Mouse (Mus musculus): Measurements from ENCODE around the gene Pla2g5. TPM values are rescaled to one million over a fixed set of nuclear protein-coding genes. Genes with fewer than 3 reads are reported as not detected.
"Not testable (repeated sequence)": the region's sequence is repeated elsewhere in the genome, so short reads cannot be mapped to it uniquely, and the experiment has no call there.

Pla2g5 gene
- total and polyA plus RNA-seq, 2 experiments: not detected

GRCm38 (mm10) chr4:138839806-138840205 is 23.5 kb downstream of the Pla2g5 start:
- WGBS: 88% methylated on average over 6 of the region's 6 CpGs
- no peak for DNase-seq (ENCODE audit: extremely low read depth, low read depth, low spot score)
- Histone ChIP-seq H3K4me3 (ENCODE audit: insufficient read depth, low read depth, low read length) (no peak overlapping the region), H3K9ac (ENCODE audit: low read depth, low read length) (no peak overlapping the region), H3K36me3 (ENCODE audit: control insufficient read depth, insufficient read depth, low read length) (no peaks in the 10 kb centered on the region), H3K4me1 (ENCODE audit: control insufficient read depth, insufficient read depth, low read length) (no peaks in the 10 kb centered on the region), H3K27ac (replicated peaks; ENCODE audit: insufficient read depth, low read depth, low read length) (no peak overlapping the region), H3K79me2 (ENCODE audit: control insufficient read depth, insufficient read depth, low read length) (no peaks in the 10 kb centered on the region), H3K27me3 (ENCODE audit: control insufficient read depth, insufficient read depth, low read length) (no peaks in the 10 kb centered on the region)
- no peak for TF ChIP-seq POLR2A (IDR thresholded peaks at IDR 0.05; ENCODE audit: extremely low read depth, insufficient read depth, low read length)

- Histone ChIP-seq H3K4me3 (ENCODE audit: insufficient read depth, low read depth, low read length) (no peak overlapping the region), H3K27ac (replicated peaks; ENCODE audit: insufficient read depth, low read depth, low read length) (no peak overlapping the region), H3K27me3 (ENCODE audit: control insufficient read depth, insufficient read depth, low read length) (no peaks in the 10 kb centered on the region), H3K36me3 (ENCODE audit: control insufficient read depth, insufficient read depth, low read length) (no peaks in the 10 kb centered on the region), H3K9ac (ENCODE audit: low read depth, low read length) (no peak overlapping the region), H3K79me2 (ENCODE audit: control insufficient read depth, insufficient read depth, low read length) (no peaks in the 10 kb centered on the region), H3K4me1 (ENCODE audit: control insufficient read depth, insufficient read depth, low read length) (no peaks in the 10 kb centered on the region)
- no peak for DNase-seq (ENCODE audit: extremely low read depth, low read depth, low spot score)
- 58% methylated on average over 11 of the region's 11 CpGs for WGBS
- TF ChIP-seq CTCF (IDR thresholded peaks at IDR 0.05; ENCODE audit: low read depth, low read length): no peak
- no peak for TF ChIP-seq POLR2A (IDR thresholded peaks at IDR 0.05; ENCODE audit: extremely low read depth, insufficient read depth, low read length)
Measured at GRCm38 (mm10) chr4:138827147-138827546, 36.1 kb downstream of the Pla2g5 start.

GRCm38 (mm10) chr4:138825751-138826567 is 37.3 kb downstream of the Pla2g5 start:
- Histone ChIP-seq H3K4me1 (ENCODE audit: control insufficient read depth, insufficient read depth, low read length) (no peaks in the 10 kb centered on the region), H3K79me2 (ENCODE audit: control insufficient read depth, insufficient read depth, low read length) (no peaks in the 10 kb centered on the region), H3K36me3 (ENCODE audit: control insufficient read depth, insufficient read depth, low read length) (no peaks in the 10 kb centered on the region), H3K4me3 (ENCODE audit: insufficient read depth, low read depth, low read length) (no peak overlapping the region), H3K27me3 (ENCODE audit: control insufficient read depth, insufficient read depth, low read length) (no peaks in the 10 kb centered on the region), H3K9ac (ENCODE audit: low read depth, low read length) (no peak overlapping the region), H3K27ac (replicated peaks; ENCODE audit: insufficient read depth, low read depth, low read length) (no peak overlapping the region)
- TF ChIP-seq POLR2A (IDR thresholded peaks at IDR 0.05; ENCODE audit: extremely low read depth, insufficient read depth, low read length) (no peak), CTCF (IDR thresholded peaks at IDR 0.05; ENCODE audit: low read depth, low read length) (no peak)
- DNase-seq (ENCODE audit: extremely low read depth, low read depth, low spot score): no peak
- 34% methylated on average over 18 of the region's 18 CpGs for WGBS

GRCm38 (mm10) chr4:138824660-138825059 is 38.6 kb downstream of the Pla2g5 start:
- WGBS: 91% methylated on average over 2 of the region's 2 CpGs
- TF ChIP-seq POLR2A (IDR thresholded peaks at IDR 0.05; ENCODE audit: extremely low read depth, insufficient read depth, low read length) (no peak), CTCF (IDR thresholded peaks at IDR 0.05; ENCODE audit: low read depth, low read length) (no peak)
- H3K36me3 ChIP-seq (ENCODE audit: control insufficient read depth, insufficient read depth, low read length): no peaks in the 10 kb centered on the region
- H3K4me1 ChIP-seq (ENCODE audit: control insufficient read depth, insufficient read depth, low read length): no peaks in the 10 kb centered on the region
- H3K9ac ChIP-seq (ENCODE audit: low read depth, low read length): no peak overlapping the region
- no peaks in the 10 kb centered on the region for H3K27me3 ChIP-seq (ENCODE audit: control insufficient read depth, insufficient read depth, low read length)
- DNase-seq (ENCODE audit: extremely low read depth, low read depth, low spot score): no peak
- no peak overlapping the region for H3K4me3 ChIP-seq (ENCODE audit: insufficient read depth, low read depth, low read length)
- no peaks in the 10 kb centered on the region for H3K79me2 ChIP-seq (ENCODE audit: control insufficient read depth, insufficient read depth, low read length)
- H3K27ac ChIP-seq (replicated peaks; ENCODE audit: insufficient read depth, low read depth, low read length): no peak overlapping the region

GRCm38 (mm10) chr4:138824161-138824560 is 39.1 kb downstream of the Pla2g5 start:
- DNase-seq (ENCODE audit: extremely low read depth, low read depth, low spot score); H3K4me3 ChIP-seq (ENCODE audit: insufficient read depth, low read depth, low read length); H3K27ac ChIP-seq (replicated peaks; ENCODE audit: insufficient read depth, low read depth, low read length); H3K27me3 ChIP-seq (ENCODE audit: control insufficient read depth, insufficient read depth, low read length); H3K9ac ChIP-seq (ENCODE audit: low read depth, low read length); H3K36me3 ChIP-seq (ENCODE audit: control insufficient read depth, insufficient read depth, low read length); H3K79me2 ChIP-seq (ENCODE audit: control insufficient read depth, insufficient read depth, low read length); H3K4me1 ChIP-seq (ENCODE audit: control insufficient read depth, insufficient read depth, low read length): not testable (repeated sequence)
- 75% methylated on average over 2 of the region's 2 CpGs for WGBS

- Histone ChIP-seq H3K4me1 (ENCODE audit: control insufficient read depth, insufficient read depth, low read length) (no peaks in the 10 kb centered on the region), H3K27me3 (ENCODE audit: control insufficient read depth, insufficient read depth, low read length) (no peaks in the 10 kb centered on the region), H3K36me3 (ENCODE audit: control insufficient read depth, insufficient read depth, low read length) (no peaks in the 10 kb centered on the region), H3K79me2 (ENCODE audit: control insufficient read depth, insufficient read depth, low read length) (no peaks in the 10 kb centered on the region), H3K4me3 (ENCODE audit: insufficient read depth, low read depth, low read length) (no peak overlapping the region), H3K27ac (replicated peaks; ENCODE audit: insufficient read depth, low read depth, low read length) (no peak overlapping the region), H3K9ac (ENCODE audit: low read depth, low read length) (no peak overlapping the region)
- WGBS: 85% methylated on average over 2 of the region's 2 CpGs
- no peak for TF ChIP-seq POLR2A (IDR thresholded peaks at IDR 0.05; ENCODE audit: extremely low read depth, insufficient read depth, low read length)
- TF ChIP-seq CTCF (IDR thresholded peaks at IDR 0.05; ENCODE audit: low read depth, low read length): no peak
- DNase-seq (ENCODE audit: extremely low read depth, low read depth, low spot score): no peak
Measured at GRCm38 (mm10) chr4:138821036-138821435, 42.2 kb downstream of the Pla2g5 start.

Measured in liver, adult 2 months (tissue).